Mouse (Mus musculus) liver, adult (tissue): ENCODE measurements around the gene Mtf1.

Experiments
- GATA4 ChIP-seq: IDR thresholded peaks from 2 replicates; pipeline ENCODE4 v1.6.1; 2014; ENCODE audit warnings: mild to moderate bottlenecking, low read length; ENCODE audit not compliant: insufficient replicate concordance

The Mtf1 gene

DNA sequence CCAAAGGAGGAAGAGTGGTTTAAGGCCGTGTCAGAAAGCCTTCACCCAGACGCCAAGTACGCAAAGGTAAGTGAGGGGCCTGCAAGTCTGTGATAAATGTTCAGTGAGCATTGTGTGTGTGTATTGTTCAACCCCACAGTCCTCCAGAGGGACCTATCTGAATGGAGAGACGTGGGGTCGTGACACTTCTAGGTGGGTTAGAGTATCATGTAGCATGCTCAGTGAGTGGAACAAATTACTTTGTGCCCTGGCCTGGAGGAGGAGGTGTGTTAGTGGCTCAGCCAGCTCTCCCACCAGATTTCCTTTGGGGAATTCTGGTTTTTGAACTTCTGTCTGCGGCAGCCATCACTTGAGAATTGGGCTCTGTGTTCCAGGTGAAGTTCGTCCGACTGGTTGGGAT, 18.0 kb upstream of the Mtf1 start:
- TF ChIP-seq GATA4, result no peak

DNA sequence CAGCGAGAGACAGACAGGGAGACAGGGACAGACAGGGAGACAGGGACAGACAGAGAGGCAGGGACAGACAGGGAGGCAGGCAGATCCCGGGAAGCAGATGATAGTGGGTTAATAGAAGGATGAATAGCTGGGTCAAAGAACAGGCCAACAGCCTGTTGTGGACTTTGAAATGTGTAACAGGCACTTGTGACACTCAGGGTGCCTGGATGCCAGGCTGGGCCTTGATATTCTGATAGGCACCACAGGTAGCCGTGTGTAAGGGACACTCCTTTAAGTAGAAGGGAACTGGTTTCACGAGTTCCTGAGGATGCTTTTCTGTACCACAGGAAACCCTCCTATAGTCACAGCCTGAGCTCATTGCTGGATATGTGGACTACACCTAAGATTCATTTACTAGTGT, 11.9 kb upstream of the Mtf1 start:
- TF ChIP-seq GATA4, result no peak; the same call in 1 of the 2 replicates

DNA sequence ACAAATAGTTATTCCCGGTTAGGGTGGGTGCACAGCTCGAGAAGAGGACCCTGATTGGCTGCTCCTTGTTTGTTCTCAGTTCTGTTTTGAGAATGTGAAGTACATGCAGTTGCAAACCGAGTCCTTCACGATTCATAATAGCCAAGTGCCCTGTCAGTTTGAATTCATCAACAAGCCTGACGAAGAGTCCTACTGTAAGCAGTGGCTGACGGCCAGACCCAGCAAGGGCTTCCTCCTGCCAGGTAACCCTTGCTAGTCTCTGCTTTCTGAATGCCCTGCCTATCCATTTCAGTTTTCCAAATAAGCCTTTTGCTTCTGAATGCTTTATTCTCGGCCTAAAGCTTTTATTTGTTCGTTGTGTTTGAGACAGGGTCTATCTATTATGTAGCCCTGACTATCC, 9.8 kb upstream of the Mtf1 start:
- no peak for TF ChIP-seq GATA4

DNA sequence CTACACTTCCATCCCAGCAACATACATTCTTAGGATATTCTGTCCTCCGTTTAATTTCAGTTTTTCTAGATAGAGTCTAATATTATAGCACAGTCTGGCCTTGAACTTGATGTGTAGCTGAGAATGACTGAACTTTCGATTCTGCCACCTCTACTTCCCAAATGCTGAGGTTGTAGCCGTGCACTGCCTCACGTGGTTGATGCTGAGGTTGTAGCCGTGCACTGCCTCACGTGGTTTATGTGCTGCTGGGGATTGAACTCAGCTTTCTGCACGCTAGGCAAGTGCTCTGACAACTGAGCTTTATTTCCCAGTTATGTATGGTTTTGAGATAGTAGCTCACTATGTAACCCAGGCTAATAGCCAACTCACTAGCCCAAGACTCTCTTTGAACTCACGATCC, 5.8 kb upstream of the Mtf1 start:
- no peak for TF ChIP-seq GATA4

DNA sequence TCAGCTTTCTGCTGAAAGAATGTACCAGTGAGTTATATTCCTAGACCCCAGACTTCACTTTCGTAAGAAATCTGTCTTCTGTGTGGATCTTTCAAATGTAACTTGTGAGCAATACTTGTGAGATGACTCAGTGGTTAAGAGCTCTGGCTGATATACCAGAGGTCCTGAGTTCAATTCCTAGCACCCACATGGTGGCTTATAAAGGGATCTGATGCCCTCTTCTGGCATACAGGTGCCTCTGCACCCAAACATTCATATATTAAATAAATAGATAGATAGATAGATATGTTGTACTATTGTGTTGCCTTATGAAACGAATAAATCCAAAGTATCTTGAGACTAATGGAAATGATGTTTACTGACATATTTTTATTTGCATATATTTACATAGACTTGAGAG, 5.0 kb upstream of the Mtf1 start:
- no peak for TF ChIP-seq GATA4

DNA sequence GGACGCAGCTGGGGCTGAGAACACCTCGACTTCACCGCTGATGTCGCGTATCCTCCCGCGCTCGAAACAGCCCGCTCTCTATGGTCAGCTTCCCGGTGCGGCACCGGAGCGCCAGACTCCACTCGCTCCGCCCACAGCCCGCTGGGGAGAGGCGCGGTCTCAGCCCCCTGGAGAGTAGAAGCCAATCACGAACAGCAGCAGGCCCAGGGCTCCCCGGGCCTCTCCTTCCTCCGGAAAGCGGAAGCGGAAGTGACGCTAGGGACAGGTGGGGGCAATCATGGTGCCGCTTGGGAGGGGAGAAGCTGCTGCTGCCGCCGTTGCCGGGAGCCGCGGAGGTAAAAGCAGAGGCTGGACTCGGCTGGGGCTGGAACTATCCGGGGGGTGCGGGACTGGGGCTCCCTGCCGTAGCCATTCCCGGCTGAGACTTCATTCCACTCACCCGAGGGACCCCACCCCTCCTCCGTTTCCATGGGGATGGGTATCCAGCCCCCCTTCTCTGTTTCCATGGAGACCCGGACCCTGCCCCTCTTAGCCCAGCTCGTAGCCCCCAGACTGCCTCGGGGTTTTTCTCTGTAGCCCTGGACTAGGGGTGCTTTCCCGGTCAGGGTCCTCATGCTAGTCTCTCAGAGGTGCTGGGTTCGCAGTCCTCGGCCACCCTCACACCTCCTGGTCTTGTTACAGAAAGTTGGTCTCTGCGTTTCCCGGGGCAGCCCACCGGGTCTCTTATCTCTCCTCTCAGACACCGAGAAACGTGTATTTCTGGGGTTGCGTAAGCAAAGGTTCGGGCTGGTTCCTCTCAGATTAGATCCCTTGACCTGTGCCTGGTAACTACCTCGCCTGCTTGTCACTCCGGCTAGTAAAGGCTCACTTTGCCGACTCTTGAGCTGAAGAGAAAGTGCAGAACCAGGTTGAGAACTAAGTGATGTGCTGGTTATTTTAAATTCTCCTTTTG, 681 bp downstream of the Mtf1 start:
- TF ChIP-seq GATA4, result no peak; the same call in 1 of the 2 replicates

DNA sequence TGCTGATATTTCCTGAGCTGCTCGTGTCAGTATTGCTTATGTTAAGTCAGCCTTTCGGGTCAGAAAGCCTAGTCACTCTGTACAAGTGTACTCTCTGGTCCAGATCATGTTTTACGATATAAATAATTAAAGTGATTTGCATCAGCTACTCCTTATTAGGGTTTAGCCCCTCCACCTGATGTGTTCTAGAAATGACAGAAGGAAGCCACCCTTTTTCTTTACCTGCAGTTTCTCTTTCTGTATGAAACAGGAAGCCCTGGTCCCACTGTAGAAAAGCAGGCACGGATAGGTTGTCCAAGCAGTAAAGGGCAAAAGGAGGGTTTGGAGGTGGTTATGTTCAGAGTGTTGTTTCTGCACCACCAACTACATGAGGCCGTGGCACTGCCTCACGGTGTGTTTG, 1.5 kb downstream of the Mtf1 start:
- TF ChIP-seq GATA4, result no peak

DNA sequence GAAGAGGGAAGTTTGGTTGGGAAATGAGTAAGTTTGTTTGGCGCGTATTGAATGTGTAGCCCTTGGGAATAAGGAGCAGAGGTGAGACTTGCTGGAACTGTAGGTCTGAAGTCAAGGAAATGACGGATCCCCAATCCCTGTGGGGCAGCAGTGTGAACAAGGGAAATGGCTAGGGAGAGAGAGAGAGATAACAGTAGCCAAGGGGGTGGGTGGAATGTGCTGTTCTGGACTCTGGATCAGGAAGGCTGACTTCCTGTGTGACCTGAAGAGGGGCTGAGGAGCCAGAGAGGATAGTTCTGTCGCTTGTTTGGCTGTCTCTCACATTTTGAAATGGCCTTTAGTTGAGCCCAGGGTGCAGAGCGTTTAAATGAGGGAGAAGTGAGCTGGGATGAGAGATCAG, 6.6 kb downstream of the Mtf1 start:
- TF ChIP-seq GATA4, result peak; percentile 94

DNA sequence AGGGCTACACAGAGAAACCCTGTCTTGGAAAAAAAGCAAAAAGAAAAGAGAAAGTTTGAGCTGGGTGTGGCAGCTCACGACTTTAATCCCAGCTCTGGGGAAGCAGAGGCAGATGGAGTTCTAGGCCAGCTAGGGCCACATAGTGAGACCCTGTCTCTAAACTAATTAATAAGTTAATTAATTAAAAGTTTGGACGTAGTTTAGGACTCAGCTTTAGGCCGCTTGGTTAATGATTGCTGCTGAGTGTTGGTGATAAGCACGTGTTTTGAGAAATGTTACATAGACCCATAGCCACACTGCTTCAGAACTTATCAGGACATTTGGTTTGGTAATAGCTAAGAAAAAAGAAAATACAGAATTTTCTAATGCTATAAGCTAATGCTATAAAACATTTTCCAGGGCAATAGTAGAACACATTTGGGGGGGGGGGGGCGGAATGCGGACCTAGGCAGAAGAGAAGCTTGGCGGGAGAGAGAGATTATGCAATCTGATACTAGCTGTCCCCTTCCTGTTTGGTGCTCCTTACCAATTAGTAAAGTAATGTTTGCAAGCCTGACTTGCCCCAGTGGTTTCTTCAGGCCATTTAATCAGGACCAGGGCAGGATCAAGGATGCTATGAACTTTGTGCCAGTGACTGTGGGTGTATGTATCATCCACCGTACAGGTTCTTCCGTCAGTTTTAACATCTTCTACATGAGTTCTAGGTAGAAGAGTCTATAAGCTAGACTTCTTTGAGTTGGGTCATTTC, 7.4 kb downstream of the Mtf1 start:
- no peak for TF ChIP-seq GATA4

DNA sequence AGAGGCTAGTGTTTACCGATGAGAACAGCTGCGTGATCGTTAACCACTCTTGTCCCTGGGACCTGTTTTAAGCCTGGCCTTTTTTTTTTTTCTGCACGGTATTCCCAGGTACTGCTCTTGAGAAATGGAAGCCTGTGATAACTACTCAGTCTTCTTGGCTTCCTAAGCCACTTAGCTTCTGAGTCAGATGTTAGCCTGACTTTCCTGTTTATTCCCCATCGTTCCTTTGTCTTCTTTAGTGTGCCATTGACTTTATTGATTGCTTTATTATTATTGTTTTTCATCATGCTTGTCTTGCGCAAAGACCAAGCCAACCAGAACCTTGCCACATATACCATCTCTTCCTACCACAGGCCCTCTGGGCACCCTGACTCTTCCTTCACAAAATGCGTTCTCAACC, 8.2 kb downstream of the Mtf1 start:
- TF ChIP-seq GATA4, result no peak

DNA sequence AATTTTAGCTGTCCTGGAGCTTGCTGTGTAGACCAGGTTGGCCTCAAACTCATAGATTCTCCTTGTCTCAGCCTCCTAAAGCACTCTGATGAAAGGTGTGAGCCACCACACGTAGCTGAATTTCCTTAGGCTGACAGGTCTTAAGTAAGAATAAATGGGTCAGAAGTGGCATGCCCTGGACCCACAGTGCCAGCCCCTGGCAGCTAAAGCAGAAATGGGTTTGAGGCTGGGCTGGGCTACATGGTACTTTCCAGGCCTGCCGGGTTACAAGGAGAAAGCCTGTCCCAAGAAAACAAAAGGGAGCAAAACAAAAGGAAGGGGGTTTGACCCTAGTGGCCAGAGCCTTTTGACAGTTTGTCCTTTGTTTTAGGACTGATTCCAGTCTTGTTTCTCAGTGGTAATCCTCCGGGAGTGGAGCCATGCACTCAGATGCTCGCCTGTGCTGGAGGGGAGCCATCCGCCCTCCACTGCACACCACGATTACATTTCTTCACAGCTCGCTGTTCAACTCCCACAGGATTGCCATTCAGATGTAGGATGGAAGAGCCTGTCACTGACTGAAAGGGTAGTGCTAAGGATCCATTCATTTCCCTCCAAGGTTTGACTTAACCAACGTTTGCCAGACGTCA, 9.6 kb downstream of the Mtf1 start:
- TF ChIP-seq GATA4, result no peak

DNA sequence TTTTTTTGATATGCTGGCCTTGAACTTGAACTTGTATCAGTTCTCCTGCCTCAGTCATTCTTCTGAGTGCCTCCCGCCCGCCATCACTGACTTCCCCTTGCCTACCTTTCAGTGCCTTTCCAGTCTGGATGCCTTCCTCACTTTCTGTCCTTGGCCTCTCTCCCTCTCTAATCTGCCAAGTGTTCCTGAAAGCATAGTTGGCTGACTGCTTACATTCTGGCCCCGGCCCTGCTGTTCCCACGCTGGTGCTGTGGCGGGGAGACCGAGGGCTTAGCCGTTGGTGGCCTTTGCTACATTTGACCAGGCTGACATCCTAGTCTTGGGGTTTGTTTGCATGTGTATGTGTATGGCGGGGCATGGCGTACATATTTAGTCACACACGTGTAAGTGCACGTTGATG, 14.0 kb downstream of the Mtf1 start:
- no peak for TF ChIP-seq GATA4

DNA sequence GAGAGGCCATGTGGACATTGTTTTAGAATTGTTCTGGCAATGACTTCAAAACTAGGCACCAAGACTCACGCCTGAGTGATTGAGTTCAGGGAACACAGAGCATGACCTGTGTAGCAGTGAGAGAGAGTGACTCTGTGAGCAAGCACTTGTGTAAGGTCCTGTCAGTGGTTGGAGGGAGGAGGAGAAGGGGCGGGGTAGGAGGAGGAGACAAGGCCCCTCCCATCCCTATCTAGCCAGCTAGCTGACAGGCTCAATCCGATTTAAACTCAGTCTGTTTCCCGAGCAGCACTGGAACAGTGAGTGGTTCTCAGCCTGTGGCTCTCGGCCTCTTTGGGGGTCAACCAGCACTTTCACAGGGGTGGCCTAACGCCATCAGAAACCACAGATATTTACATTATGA, 15.9 kb downstream of the Mtf1 start:
- TF ChIP-seq GATA4, result peak; percentile 24; the same call in 1 of the 2 replicates

DNA sequence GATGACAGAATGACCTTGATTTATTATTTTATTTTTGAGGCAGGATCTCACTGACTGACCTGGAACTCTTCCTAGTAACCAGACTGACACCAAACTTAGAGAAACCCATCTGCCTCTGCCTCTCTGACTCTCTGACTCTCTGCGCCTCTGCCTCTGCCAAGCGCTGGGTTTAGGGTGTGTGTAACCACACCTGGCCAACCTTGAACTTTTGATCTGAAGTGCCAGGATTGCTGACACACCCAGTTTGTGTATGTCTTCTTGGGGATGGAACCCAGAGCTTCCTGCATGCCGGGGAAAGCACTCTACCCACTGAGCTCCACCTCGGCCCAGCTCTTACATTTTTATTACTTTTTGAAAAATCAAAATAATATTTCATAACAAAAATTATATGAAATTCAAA, 16.9 kb downstream of the Mtf1 start:
- no peak for TF ChIP-seq GATA4

DNA sequence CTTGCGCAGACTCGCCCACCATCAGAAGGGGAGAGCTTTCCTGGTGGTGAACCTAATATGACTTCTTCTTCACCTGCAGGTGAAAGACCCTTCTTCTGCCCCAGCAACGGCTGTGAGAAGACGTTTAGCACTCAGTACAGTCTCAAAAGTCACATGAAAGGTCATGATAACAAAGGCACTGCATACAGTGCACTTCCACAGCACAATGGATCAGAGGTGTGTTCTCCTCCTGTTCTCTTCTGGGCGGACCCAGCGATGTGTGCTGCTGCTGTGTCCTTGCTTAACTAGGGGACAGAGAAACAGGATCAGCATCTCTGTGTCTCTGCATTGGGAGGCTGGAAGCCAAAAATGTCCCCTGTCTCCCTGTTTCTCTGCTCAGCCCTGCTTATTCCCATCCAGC, 23.1 kb downstream of the Mtf1 start:
- no peak for TF ChIP-seq GATA4
